Mouse (Mus musculus) midbrain, postnatal 0 days (tissue): ENCODE results near the gene Adgrg3. TPM values are rescaled to one million over a fixed set of nuclear protein-coding genes. Genes with fewer than 3 reads are reported as not detected.

Source experiments
- ATAC-seq: fragments of 200-750 bp; cut with Nextera tagmentation; 2 replicates; pipeline ENCODE4 v1.8.0; 2017; ENCODE audit warnings: moderate number of reproducible peaks, mild to moderate bottlenecking, moderate TSS enrichment, moderate library complexity; ENCODE audit not compliant: low FRiP score
- DNase-seq: peaks from one replicate; pipeline ENCODE4 v3.0.0-alpha.2; 2015; ENCODE audit warnings: low spot score
- H3K27ac ChIP-seq: fragments of 300-500 bp; sonication (generic); 2 replicates; pipeline ENCODE4 v1.5.1; 2014; ENCODE audit warnings: low read depth, mild to moderate bottlenecking, low read length, mixed read lengths
- H3K27me3 ChIP-seq: fragments of 300-500 bp; sonication (generic); 2 replicates; pipeline ENCODE4 v1.6.1; 2014; ENCODE audit warnings: low read length, control low read depth, mixed read lengths; ENCODE audit not compliant: insufficient read depth
- H3K36me3 ChIP-seq: fragments of 300-500 bp; sonication (generic); 2 replicates; pipeline ENCODE4 v1.6.1; 2014; ENCODE audit warnings: low read length, control low read depth, mixed read lengths; ENCODE audit not compliant: insufficient read depth
- H3K4me1 ChIP-seq: fragments of 300-500 bp; sonication (generic); 2 replicates; pipeline ENCODE4 v1.6.1; 2014; ENCODE audit warnings: mild to moderate bottlenecking, control low read depth, antibody characterized with exemption, low read length, mixed read lengths; ENCODE audit not compliant: insufficient read depth
- H3K4me2 ChIP-seq: fragments of 300-500 bp; sonication (generic); 2 replicates; pipeline ENCODE4 v1.6.1; 2014; ENCODE audit warnings: low read depth, mild to moderate bottlenecking, low read length, mixed read lengths; ENCODE audit not compliant: poor library complexity, severe bottlenecking
- H3K4me3 ChIP-seq: fragments of 300-500 bp; sonication (generic); 2 replicates; pipeline ENCODE4 v1.5.1; 2014; ENCODE audit warnings: low read depth, mild to moderate bottlenecking, low read length, moderate library complexity
- H3K9ac ChIP-seq: fragments of 300-500 bp; sonication (generic); replicated peaks from 2 replicates; pipeline ENCODE4 v1.6.1; 2014; ENCODE audit warnings: mild to moderate bottlenecking, low read length, moderate library complexity, mixed read lengths; ENCODE audit not compliant: poor library complexity, severe bottlenecking
- H3K9me3 ChIP-seq: fragments of 300-500 bp; sonication (generic); 2 replicates; pipeline ENCODE4 v1.6.1; 2016; ENCODE audit warnings: low read length, control low read depth
- CTCF ChIP-seq: IDR thresholded peaks from 2 replicates; pipeline ENCODE4 v1.5.1; 2016; ENCODE audit warnings: antibody characterized with exemption, mild to moderate bottlenecking
- WGBS: fragments of 180-500 bp; shearing (Covaris S2); extraction: QIAGEN DNeasy Blood & Tissue Kit; methylation state at CpG from one replicate; pipeline ENCODE4 v1.1.7; 2014; 5-methylcytosine and 5-hydroxymethylcytosine counted together
- polyA plus RNA-seq: library from polyadenylated mRNA; unstranded; fragments of >200 nt; fragmentation: Nextera tagmentation; extraction: Ambion mirVana; gene quantifications from 2 replicates; pipeline ENCODE4 v1.2.1, GENCODE M21; 2015
- total RNA-seq: library from RNA; depleted of rRNA; stranded (reverse); fragments of >200 nt; gene quantifications from 2 replicates; pipeline ENCODE4 v1.2.3, GENCODE M21; 2014

Adgrg3 gene
- total and polyA plus RNA-seq, 2 experiments from 2014 or later = 0.59 to 1.5 TPM

DNA sequence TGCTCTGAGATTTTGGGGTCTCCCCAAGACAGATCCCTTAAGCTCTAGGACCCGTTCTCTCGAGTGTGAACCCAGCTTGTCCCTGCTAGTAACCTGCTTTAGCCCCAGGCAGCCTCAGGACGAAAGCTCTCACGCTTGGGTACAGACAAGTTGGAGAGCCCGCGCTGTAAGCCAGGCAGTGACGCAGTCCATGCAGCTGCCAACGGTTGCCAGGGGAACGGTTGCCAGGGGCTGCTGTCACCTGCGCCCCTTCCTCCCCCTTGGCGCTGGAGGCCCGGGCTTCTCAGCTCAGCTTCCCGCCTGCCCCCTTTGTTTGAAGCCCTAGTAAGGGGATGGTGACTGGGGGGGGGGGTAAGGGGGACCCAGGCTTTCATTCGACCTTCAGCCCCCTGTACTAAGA is 23.5 kb upstream of the Adgrg3 start:
- Histone ChIP-seq H3K9ac (peak overlapping the region; percentile 78), H3K36me3 (no peaks in the 10 kb centered on the region), H3K4me2 (peak overlapping the region; percentile 72), H3K4me3 (peak overlapping the region; percentile 37), H3K27ac (peak overlapping the region; percentile 94), H3K27me3 (no peaks in the 10 kb centered on the region), H3K9me3 (no peaks in the 10 kb centered on the region), H3K4me1 (peaks cover 35% of the 10 kb centered on the region)
- ATAC-seq (peak; percentile 87), DNase-seq (peak; percentile 98)
- WGBS = 2% methylated on average over 13 of the region's 14 CpGs
- no peak for TF ChIP-seq CTCF

DNA sequence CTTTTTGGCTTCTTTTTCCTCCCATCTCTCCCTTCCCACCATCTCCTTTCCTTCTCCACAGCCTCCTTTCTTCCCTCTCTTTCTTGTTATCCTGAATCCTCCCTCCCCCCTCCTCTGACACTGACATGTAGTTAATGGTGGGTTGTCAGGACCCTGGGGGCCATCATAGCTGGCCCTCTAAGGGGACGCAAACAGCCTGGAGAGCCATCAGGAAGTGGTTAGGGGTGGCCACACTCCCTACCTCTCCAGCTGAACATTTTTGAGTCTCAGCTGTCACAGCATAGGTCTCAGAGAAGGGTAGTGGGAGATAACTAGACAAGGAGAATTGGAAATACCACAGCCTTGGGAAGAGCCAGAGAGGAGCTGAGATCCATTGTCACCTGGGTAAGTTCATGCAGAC is 23.0 kb upstream of the Adgrg3 start:
- no peak for ATAC-seq
- peak overlapping the region; percentile 37 for H3K4me3 ChIP-seq
- no peaks in the 10 kb centered on the region for H3K9me3 ChIP-seq
- no peaks in the 10 kb centered on the region for H3K27me3 ChIP-seq
- no peaks in the 10 kb centered on the region for H3K36me3 ChIP-seq
- no peak for TF ChIP-seq CTCF
- 4% methylated on average over 1 of the region's 1 CpGs for WGBS
- peaks cover 39% of the 10 kb centered on the region for H3K4me1 ChIP-seq
- H3K4me2 ChIP-seq = peak overlapping the region; percentile 72
- DNase-seq = no peak
- peak overlapping the region; percentile 78 for H3K9ac ChIP-seq
- peak overlapping the region; percentile 94 for H3K27ac ChIP-seq

DNA sequence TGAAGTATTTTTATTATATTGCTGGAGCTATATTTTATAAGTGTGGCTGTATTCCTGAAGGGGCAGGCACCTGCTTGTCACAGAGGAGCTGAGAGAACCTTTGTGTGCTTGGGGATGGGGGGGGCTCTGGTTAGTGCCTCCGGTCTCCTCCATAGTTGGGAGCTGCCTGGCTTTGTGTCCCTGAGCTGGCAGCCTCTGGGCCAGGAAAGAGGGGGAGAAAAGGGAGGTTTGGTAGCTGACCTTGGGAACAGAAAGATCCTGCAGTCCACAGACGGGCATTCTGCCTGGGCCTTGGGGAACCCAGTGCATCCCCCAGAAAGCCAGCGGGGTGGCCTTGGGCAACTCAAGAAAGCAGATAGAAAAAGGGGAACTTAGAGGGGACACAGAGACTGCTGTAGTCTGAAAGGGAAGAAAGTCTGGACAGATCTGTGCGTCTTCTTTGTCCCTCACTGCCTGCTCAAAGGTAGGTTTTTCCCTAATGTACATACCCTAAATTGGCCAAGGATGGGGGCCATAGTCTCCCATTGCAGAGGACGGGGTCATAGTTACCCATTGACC is 22.1 kb upstream of the Adgrg3 start:
- ATAC-seq = no peak
- Histone ChIP-seq H3K27me3 (no peaks in the 10 kb centered on the region), H3K27ac (peak overlapping the region; percentile 94), H3K9ac (peak overlapping the region; percentile 78), H3K4me3 (peak overlapping the region; percentile 37), H3K4me2 (peak overlapping the region; percentile 72), H3K9me3 (no peaks in the 10 kb centered on the region), H3K4me1 (peaks cover 43% of the 10 kb centered on the region), H3K36me3 (no peaks in the 10 kb centered on the region)
- 20% methylated on average over 5 of the region's 5 CpGs for WGBS
- DNase-seq = peak; percentile 67
- TF ChIP-seq CTCF = no peak

DNA sequence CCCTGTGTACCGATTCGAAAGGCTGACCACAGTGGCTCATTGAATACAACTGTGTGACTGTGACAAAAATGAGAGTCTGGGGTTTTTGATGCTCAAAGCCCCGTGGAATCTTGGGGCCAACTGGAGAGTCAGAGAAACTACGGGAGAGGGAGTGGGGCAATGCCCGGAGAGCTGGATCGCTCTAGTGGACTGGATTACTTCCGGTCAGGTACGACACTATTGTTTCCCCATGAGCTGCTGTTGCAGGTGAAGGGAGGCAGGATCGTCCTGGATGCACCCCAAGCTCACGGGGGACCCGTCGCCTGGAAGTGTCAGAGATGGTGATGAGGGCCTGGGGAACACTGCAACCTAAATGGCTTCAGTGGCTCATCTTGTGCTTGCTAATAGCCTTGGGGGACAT is 21.5 kb upstream of the Adgrg3 start:
- Histone ChIP-seq H3K4me1 (peaks cover 41% of the 10 kb centered on the region), H3K4me3 (peak overlapping the region; percentile 37), H3K9ac (peak overlapping the region; percentile 78), H3K4me2 (peak overlapping the region; percentile 72), H3K9me3 (no peaks in the 10 kb centered on the region), H3K36me3 (no peaks in the 10 kb centered on the region), H3K27me3 (no peaks in the 10 kb centered on the region), H3K27ac (peak overlapping the region; percentile 94)
- no peak for DNase-seq
- no peak for TF ChIP-seq CTCF
- ATAC-seq = no peak
- WGBS = 12% methylated on average over 12 of the region's 12 CpGs

DNA sequence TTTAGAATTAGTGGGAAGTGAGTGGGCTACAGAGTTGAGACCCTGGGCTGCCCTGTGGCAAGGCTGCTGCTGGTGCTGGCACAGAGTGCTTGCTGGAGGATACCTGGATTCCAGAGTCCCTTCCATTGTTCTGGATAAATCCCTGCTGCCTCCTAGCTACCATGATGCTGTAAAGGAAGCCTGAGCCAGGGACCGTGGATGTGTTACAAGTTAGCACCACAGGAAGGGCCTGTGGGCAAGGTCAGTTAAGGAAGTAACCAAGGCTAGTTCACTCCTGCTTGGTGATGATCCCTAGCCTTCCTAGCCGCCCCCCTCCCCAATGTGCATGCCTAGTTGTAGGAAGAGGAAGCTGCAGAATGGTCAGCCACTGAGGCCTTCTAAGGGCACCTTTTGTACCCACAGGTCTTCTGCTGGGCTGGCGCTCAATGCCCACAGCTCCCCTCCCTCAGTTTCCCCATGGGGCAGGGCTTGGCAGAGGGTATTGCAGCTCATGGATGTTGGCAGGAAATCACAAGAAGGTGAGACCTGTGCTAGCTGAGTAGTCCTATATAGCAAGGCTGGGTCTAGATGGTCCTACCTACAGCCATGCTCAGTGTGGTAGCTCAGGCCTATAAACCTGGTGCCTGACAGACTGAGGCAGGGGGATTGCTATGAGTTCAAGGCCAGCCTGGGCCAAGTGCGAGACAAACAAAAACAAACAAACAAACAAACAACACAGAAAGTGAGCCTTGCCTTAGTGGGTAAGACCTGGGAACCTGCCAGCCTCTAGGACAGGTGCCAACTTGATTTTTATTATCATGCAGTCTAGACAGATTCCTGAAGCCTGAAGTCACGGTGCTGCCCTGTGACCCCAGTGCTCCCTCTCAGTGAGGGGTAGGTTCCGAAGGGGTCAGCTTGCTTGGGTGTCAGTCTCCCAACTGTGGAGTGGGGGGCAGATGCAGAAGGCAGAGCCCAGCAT is 20.3 kb upstream of the Adgrg3 start:
- H3K27me3 ChIP-seq = no peaks in the 10 kb centered on the region
- peak overlapping the region; percentile 37 for H3K4me3 ChIP-seq
- peaks cover 41% of the 10 kb centered on the region for H3K4me1 ChIP-seq
- H3K9ac ChIP-seq = peak overlapping the region; percentile 78
- H3K27ac ChIP-seq = peak overlapping the region; percentile 94
- H3K4me2 ChIP-seq = peak overlapping the region; percentile 72
- H3K9me3 ChIP-seq = no peaks in the 10 kb centered on the region
- 37% methylated on average over 5 of the region's 6 CpGs for WGBS
- ATAC-seq (no peak), DNase-seq (peak; percentile 79)
- H3K36me3 ChIP-seq = no peaks in the 10 kb centered on the region
- peak; percentile 59 for TF ChIP-seq CTCF

DNA sequence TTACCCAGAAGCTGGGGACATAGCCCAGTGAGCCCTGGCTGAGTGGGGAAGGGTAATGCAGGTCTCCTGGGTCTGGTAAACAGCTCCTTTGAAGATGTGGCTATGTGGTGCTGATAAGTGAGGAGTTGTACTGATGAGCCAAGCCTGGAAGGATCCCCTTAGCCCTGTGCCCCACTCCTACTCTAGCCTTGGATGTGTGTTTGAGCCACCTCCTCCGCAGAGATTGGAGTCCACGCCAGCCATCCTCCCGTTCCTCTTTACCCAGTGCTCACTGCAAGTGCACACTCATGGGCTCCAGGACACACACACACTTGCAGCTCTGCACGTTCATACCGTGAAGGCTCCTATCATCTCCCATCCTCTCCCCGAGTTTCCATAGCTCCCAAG is 19.6 kb upstream of the Adgrg3 start:
- DNase-seq (no peak), ATAC-seq (no peak)
- no peaks in the 10 kb centered on the region for H3K9me3 ChIP-seq
- WGBS = 17% methylated on average over 6 of the region's 6 CpGs
- H3K4me3 ChIP-seq = peak overlapping the region; percentile 37
- H3K4me2 ChIP-seq = peak overlapping the region; percentile 72
- H3K9ac ChIP-seq = peak overlapping the region; percentile 78
- no peaks in the 10 kb centered on the region for H3K36me3 ChIP-seq
- H3K27me3 ChIP-seq = no peaks in the 10 kb centered on the region
- peak overlapping the region; percentile 94 for H3K27ac ChIP-seq
- no peak for TF ChIP-seq CTCF
- H3K4me1 ChIP-seq = peaks cover 38% of the 10 kb centered on the region
